Mouse (Mus musculus): Measurements from ENCODE around the gene Cntn4. TPM values are rescaled to one million over a fixed set of nuclear protein-coding genes. Genes with fewer than 3 reads are reported as not detected.

The Cntn4 gene
- total RNA-seq, 2 experiments from 2014 or later: 63.9 to 69.4 TPM

GRCm38 (mm10) chr6:106097856-106098255 lies 420.4 kb downstream of the Cntn4 start:
- DNase-seq (ENCODE audit: extremely low spot score in 1 of 2, low spot score in 2 of 2): no peak
- no peak for TF ChIP-seq CTCF (IDR thresholded peaks at IDR 0.05)
- Histone ChIP-seq H3K4me3 (no peak overlapping the region), H3K27ac (no peak overlapping the region)
- intact Hi-C loops (cut with DNase I): no loop called here

GRCm38 (mm10) chr6:106118523-106119081 lies 441.1 kb downstream of the Cntn4 start:
- Histone ChIP-seq H3K4me3 (peak overlapping the region; percentile 50), H3K27ac (peak overlapping the region; percentile 85)
- TF ChIP-seq CTCF (IDR thresholded peaks at IDR 0.05): no peak
- peak; percentile 49 to 63 for DNase-seq (ENCODE audit: extremely low spot score in 1 of 2, low spot score in 2 of 2)
- intact Hi-C loops (cut with DNase I): loop anchor here (10.0 kb wide), 2 partner anchors 134 to 444 kb away; partner anchors contain the start of gene Cntn4

GRCm38 (mm10) chr6:106153530-106153929 lies 476.1 kb downstream of the Cntn4 start:
- no peak overlapping the region for H3K4me3 ChIP-seq
- H3K27ac ChIP-seq: no peak overlapping the region
- DNase-seq (ENCODE audit: extremely low spot score in 1 of 2, low spot score in 2 of 2): no peak
- intact Hi-C loops (cut with DNase I): no loop called here
- TF ChIP-seq CTCF (IDR thresholded peaks at IDR 0.05): no peak

- no peak overlapping the region for H3K27ac ChIP-seq
- intact Hi-C loops (cut with DNase I): no loop called here
- no peak overlapping the region for H3K4me3 ChIP-seq
- DNase-seq (ENCODE audit: extremely low spot score in 1 of 2, low spot score in 2 of 2): no peak
- no peak for TF ChIP-seq CTCF (IDR thresholded peaks at IDR 0.05)
These were observed 477.9 kb downstream of the Cntn4 start for GRCm38 (mm10) chr6:106155362-106155761.

GRCm38 (mm10) chr6:106177546-106177945 lies 500.1 kb downstream of the Cntn4 start:
- DNase-seq (ENCODE audit: extremely low spot score in 1 of 2, low spot score in 2 of 2): no peak
- Histone ChIP-seq H3K27ac (no peak overlapping the region), H3K4me3 (no peak overlapping the region)
- intact Hi-C loops (cut with DNase I): no loop called here
- TF ChIP-seq CTCF (IDR thresholded peaks at IDR 0.05): no peak

GRCm38 (mm10) chr6:106181596-106181995 lies 504.1 kb downstream of the Cntn4 start:
- no peak for TF ChIP-seq CTCF (IDR thresholded peaks at IDR 0.05)
- intact Hi-C loops (cut with DNase I): no loop called here
- DNase-seq (ENCODE audit: extremely low spot score in 1 of 2, low spot score in 2 of 2): no peak
- H3K4me3 ChIP-seq: no peak overlapping the region
- no peak overlapping the region for H3K27ac ChIP-seq

GRCm38 (mm10) chr6:106200974-106201373 lies 523.5 kb downstream of the Cntn4 start:
- Histone ChIP-seq H3K27ac (no peak overlapping the region), H3K4me3 (no peak overlapping the region)
- intact Hi-C loops (cut with DNase I): no loop called here
- no peak for TF ChIP-seq CTCF (IDR thresholded peaks at IDR 0.05)
- no peak for DNase-seq (ENCODE audit: extremely low spot score in 1 of 2, low spot score in 2 of 2)

GRCm38 (mm10) chr6:106207401-106207800 lies 529.9 kb downstream of the Cntn4 start:
- no peak for TF ChIP-seq CTCF (IDR thresholded peaks at IDR 0.05)
- no peak for DNase-seq (ENCODE audit: extremely low spot score in 1 of 2, low spot score in 2 of 2)
- H3K4me3 ChIP-seq: no peak overlapping the region
- intact Hi-C loops (cut with DNase I): no loop called here
- H3K27ac ChIP-seq: no peak overlapping the region

- DNase-seq (ENCODE audit: extremely low spot score in 1 of 2, low spot score in 2 of 2): peak; percentile 24 to 41
- no peak for TF ChIP-seq CTCF (IDR thresholded peaks at IDR 0.05)
- H3K4me3 ChIP-seq: no peak overlapping the region
- intact Hi-C loops (cut with DNase I): loop anchor here (5.0 kb wide), 1 partner anchor 124 kb away; no protein-coding TSS in a partner anchor
- peak overlapping the region; percentile 16; the same call in 1 of the 2 replicates for H3K27ac ChIP-seq
These were observed 535.6 kb downstream of the Cntn4 start for GRCm38 (mm10) chr6:106213071-106213470.

- intact Hi-C loops (cut with DNase I): no loop called here
- DNase-seq (ENCODE audit: extremely low spot score in 1 of 2, low spot score in 2 of 2): no peak
- no peak for TF ChIP-seq CTCF (IDR thresholded peaks at IDR 0.05)
- Histone ChIP-seq H3K4me3 (no peak overlapping the region), H3K27ac (no peak overlapping the region)
These were observed 559.8 kb downstream of the Cntn4 start for GRCm38 (mm10) chr6:106237046-106237948.

- intact Hi-C loops (cut with DNase I): no loop called here
- Histone ChIP-seq H3K4me3 (no peak overlapping the region), H3K27ac (no peak overlapping the region)
- DNase-seq (ENCODE audit: extremely low spot score in 1 of 2, low spot score in 2 of 2): no peak
- no peak for TF ChIP-seq CTCF (IDR thresholded peaks at IDR 0.05)
These were observed 564.1 kb downstream of the Cntn4 start for GRCm38 (mm10) chr6:106241553-106241952.

- H3K27ac ChIP-seq: no peak overlapping the region
- no peak for DNase-seq (ENCODE audit: extremely low spot score in 1 of 2, low spot score in 2 of 2)
- H3K4me3 ChIP-seq: no peak overlapping the region
- TF ChIP-seq CTCF (IDR thresholded peaks at IDR 0.05): no peak
- intact Hi-C loops (cut with DNase I): no loop called here
These were observed 585.9 kb downstream of the Cntn4 start for GRCm38 (mm10) chr6:106263396-106263795.

Measured in left cerebral cortex, adult 2 months (tissue).